Mouse (Mus musculus) embryonic facial prominence, embryonic 13.5 days (tissue): Measurements from ENCODE around the gene Trim43c. TPM values are rescaled to one million over a fixed set of nuclear protein-coding genes. Genes with fewer than 3 reads are reported as not detected.
"Not testable (repeated sequence)": the region's sequence is repeated elsewhere in the genome, so short reads cannot be mapped to it uniquely, and the experiment has no call there.

Source experiments
- ATAC-seq: fragments of 200-750 bp; cut with Nextera tagmentation; 2 replicates; pipeline ENCODE4 v1.8.0; 2017; ENCODE audit warnings: low read depth; ENCODE audit not compliant: insufficient number of reproducible peaks, insufficient read depth, low FRiP score, low TSS enrichment
- H3K27ac ChIP-seq: fragments of 300-500 bp; sonication (generic); 2 replicates; pipeline ENCODE4 v1.5.1; 2015; ENCODE audit warnings: moderate library complexity, mild to moderate bottlenecking, inconsistent platforms
- H3K27me3 ChIP-seq: fragments of 300-500 bp; sonication (generic); 2 replicates; pipeline ENCODE4 v1.6.1; 2015; ENCODE audit warnings: mild to moderate bottlenecking, inconsistent platforms
- H3K36me3 ChIP-seq: fragments of 300-500 bp; sonication (generic); 2 replicates; pipeline ENCODE4 v1.6.1; 2015; ENCODE audit warnings: mild to moderate bottlenecking, inconsistent platforms
- H3K4me1 ChIP-seq: fragments of 300-500 bp; sonication (generic); 2 replicates; pipeline ENCODE4 v1.6.1; 2015; ENCODE audit warnings: inconsistent platforms
- H3K4me2 ChIP-seq: fragments of 300-500 bp; sonication (generic); 2 replicates; pipeline ENCODE4 v1.6.1; 2015; ENCODE audit warnings: moderate library complexity, mild to moderate bottlenecking, inconsistent platforms
- H3K4me3 ChIP-seq: fragments of 300-500 bp; sonication (generic); 2 replicates; pipeline ENCODE4 v1.5.1; 2015; ENCODE audit warnings: mild to moderate bottlenecking, inconsistent platforms
- H3K9ac ChIP-seq: fragments of 300-500 bp; sonication (generic); 2 replicates; pipeline ENCODE4 v1.6.1; 2015; ENCODE audit warnings: mild to moderate bottlenecking, inconsistent platforms
- H3K9me3 ChIP-seq: fragments of 300-500 bp; sonication (generic); 2 replicates; pipeline ENCODE4 v1.6.1; 2016; ENCODE audit warnings: inconsistent platforms
- WGBS: fragments of 180-500 bp; shearing (Covaris S2); methylation state at CpG from one replicate; pipeline ENCODE4 v1.1.7; 2015; ENCODE audit warnings: mixed read lengths; 5-methylcytosine and 5-hydroxymethylcytosine counted together
- polyA plus RNA-seq: library from polyadenylated mRNA; unstranded; fragments of >200 nt; fragmentation: Nextera tagmentation; extraction: Ambion mirVana; gene quantifications from 2 replicates; pipeline ENCODE4 v1.2.1, GENCODE M21; 2015

Gene Trim43c
- polyA plus RNA-seq, result 0.14 TPM in 1 of 2 replicates, not detected in the other

DNA sequence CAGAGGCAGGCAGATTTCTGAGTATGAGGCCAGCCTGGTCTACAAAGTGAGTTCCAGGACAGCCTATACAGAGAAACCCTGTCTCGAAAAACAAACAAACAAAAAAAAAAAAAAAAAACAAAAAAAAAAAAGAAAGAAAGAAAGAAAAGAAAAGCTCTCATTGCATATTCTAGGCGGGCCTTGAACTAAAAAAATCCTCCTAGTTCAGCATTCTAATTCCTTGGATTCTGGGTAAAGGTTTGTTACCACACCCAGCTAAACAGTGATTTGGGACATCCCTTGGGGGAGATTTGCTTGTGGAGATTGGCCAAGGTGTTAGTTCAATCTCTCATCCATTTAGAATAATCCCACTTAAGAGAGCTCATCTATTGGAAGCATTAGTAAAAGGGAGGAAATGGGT, at the start of gene Trim43c:
Gene Trim43c, plus strand, starts transcription at position 301 of the 400 bp plus-strand sequence.
- H3K9me3 ChIP-seq, ATAC-seq, H3K4me1 ChIP-seq, H3K9ac ChIP-seq, H3K4me3 ChIP-seq, H3K27me3 ChIP-seq, H3K4me2 ChIP-seq, H3K27ac ChIP-seq, H3K36me3 ChIP-seq: not testable (repeated sequence)
- WGBS, result 76% methylated on average over 2 of the region's 2 CpGs

DNA sequence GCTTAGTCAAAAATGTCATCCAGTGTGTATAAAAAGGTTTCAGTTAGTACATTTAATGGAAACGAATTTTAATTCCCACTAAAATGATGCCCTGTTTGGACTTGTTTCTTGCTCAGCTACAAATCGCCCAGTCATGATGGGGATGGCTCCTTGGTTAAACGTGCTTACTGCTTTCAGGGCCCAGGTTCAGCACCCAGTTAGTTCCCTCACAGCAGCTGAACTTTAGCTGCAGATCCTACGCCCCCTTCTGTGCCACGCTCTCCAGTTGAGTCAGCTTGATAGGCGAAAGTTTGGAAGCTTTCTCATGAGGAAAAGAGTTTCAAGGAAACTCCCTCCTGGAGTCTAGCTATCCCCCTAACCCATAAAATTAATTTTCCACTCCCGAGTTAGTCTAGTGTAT, 14.1 kb downstream of the Trim43c start:
- not testable (repeated sequence) for H3K27me3 ChIP-seq, H3K4me2 ChIP-seq, H3K27ac ChIP-seq, H3K9ac ChIP-seq, H3K36me3 ChIP-seq, H3K9me3 ChIP-seq, ATAC-seq, H3K4me1 ChIP-seq, H3K4me3 ChIP-seq
- WGBS, result 75% methylated on average over 7 of the region's 7 CpGs

DNA sequence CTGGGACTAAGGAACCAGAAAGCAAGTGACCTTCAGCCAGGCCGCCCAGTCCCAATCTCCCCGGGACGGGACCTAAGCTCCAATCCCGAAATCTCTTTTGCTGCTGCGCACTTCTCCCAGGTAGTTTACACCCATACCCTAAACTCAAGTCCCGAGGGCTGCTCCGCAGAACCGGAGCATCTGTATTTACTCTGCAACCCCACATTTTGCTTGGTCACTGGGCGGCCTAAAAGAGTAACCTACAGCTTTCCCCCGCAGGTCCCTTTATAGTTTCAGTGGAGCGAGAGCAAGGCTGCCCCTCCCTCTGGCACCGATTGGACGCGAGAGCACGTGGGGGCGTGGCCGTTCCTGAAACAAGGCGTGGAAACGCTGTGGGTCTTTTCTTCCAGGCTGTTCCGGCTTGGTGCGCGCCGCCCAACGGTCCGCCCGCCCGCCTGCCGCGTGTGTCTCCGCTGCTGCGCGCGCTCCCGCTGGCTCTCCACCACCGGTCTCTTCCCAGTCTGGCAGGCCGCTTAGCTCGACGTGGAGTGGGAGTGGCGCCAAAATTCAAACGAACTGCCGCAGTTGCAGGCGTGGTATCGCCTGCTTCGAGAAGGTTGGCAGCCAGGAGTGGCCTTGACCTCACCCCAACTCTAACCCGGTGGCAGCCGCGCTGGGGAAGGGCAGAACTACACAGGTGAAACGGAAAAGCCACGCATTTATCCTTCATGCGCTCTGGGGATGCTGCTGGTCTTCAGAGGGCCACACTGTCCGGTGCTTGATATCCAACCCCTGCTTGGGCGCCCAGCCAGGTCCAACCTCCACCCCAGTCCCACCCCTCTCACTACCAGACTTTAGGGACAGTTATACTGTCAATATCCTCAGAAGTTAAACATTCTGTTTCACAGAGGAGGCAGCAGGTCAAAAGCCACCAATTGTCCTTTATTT, 19.9 kb downstream of the Trim43c start:
- not testable (repeated sequence) for H3K36me3 ChIP-seq, H3K9me3 ChIP-seq, H3K27ac ChIP-seq, H3K27me3 ChIP-seq, H3K4me1 ChIP-seq
- peak; percentile 97 for ATAC-seq
- WGBS, result 1% methylated on average over 52 of the region's 52 CpGs
- peak overlapping the region; percentile 46 for H3K4me3 ChIP-seq
- H3K9ac ChIP-seq, result peak overlapping the region; percentile 67; the same call in 1 of the 2 replicates
- H3K4me2 ChIP-seq, result peak overlapping the region; percentile 67

Other genes starting within 250 kb of the Trim43c start
- gene Mthfsl, start 118.9 kb upstream of the Trim43c start, polyA plus RNA-seq, result 43.7 and 51.8 TPM in 2 replicates
- gene Bcl2a1d, start 107.2 kb upstream of the Trim43c start, polyA plus RNA-seq, result 0.38 and 0.39 TPM in 2 replicates
- not detected in 2 replicates for gene Bcl2a1a, start 117.7 kb downstream of the Trim43c start, polyA plus RNA-seq